Mouse (Mus musculus): ENCODE measurements around the gene Thada.

Gene Thada

DNA sequence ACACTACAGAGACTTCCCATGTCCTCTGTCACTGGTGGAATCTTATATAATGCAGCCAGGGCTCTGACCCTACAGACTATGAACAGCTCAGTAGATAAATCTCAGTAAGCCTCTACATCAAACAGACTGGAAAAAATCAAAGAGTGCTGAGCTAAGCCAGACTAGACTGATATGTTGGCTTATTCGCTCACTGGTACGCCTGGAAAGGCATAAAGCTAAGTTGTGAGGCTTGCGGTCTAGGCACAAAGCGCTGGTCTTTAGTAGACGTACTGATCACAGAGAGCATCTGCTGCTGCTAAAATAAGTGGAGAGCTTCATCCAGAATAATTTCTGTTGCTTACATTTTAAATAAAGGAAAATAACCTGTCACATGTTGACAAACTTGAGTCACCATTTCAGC, 95.6 kb downstream of the Thada start:
- DNase-seq (ENCODE audit: low read depth, low spot score) = no peak

GRCm38 (mm10) chr17:84369769-84370168, 96.2 kb downstream of the Thada start:
- no peak for DNase-seq (ENCODE audit: low read depth, low spot score)

DNA sequence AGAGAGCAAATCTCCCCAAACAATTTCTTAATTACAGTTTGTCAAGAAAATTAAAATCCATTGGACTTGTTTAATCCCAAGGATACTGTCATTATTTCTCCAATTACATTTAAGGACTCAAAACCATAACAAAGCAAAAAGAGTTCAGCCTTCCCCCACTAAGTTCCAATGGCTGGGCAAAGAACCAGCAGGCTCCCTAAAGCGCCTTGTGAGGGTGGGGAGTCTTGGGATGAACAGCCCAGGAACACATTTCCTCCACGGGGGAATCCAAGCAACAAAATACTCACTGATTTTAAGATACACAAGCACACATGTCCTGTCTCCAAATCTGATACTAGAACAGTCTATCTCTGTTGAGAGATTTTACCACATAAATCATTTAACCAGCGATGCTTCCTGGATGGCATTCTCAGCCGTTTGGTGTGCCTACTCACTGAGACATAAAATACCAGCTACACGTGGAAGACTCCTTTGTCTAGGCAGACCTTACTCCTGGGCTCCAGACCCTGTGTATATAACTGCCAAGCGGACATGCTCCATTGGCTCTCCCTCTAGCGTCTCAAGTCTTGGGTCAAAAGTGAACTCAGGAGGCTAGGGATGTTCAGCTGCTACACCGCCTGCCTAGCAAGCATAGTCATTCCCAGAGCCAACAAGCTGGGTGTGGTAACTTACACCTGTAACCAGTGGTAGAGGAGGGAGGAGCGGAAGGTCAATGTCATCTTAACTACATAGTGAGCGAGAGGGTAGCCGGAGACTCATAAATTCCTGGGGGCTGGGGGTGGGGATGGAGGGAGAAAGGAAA, 97.6 kb downstream of the Thada start:
- DNase-seq (ENCODE audit: low read depth, low spot score) = peak; percentile 47

DNA sequence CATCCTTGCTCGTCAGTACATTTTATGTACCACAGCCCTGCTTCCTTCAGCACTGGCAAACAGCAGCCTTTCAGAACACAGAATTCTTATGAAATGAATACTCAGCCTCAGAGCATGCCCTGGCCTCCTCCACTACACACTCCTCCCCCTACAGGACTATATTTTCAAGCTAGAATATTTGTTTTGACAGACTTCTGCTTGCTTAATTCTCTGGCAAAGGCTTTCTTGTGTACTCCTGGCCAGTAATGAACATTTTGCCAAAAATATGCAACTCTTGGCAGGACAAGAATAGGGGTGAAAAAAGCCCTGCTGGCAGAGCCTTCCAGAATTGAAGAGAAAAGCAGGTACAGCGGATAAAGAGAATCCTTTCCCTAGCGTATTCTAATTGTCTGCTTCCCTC, 98.3 kb downstream of the Thada start:
- DNase-seq (ENCODE audit: low read depth, low spot score) = no peak

DNA sequence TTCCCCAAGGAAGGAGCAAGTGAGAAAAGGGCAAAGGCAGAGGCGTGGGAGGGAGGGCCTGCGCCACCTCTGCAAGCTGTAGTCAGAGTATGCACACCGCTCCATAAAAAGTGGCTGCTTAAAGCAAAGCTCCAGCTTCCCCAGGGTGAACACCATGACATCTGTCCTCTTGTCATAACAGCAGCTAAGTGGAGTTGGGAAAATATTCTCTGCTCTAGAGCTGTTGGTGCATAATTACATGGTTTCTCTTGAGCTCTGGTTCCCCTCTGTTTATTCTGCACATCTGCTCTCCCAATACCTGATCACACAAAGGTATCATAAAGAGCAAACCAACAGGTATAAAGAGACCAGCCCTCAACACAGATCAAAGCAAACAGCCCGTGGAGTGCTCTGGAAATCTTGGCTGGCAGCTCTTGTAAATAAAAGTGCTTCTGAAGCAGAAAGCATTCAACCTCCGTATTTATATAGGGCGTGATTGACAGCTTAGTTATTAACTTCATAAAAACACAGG, 100.2 kb downstream of the Thada start:
- no peak for DNase-seq (ENCODE audit: low read depth, low spot score)

DNA sequence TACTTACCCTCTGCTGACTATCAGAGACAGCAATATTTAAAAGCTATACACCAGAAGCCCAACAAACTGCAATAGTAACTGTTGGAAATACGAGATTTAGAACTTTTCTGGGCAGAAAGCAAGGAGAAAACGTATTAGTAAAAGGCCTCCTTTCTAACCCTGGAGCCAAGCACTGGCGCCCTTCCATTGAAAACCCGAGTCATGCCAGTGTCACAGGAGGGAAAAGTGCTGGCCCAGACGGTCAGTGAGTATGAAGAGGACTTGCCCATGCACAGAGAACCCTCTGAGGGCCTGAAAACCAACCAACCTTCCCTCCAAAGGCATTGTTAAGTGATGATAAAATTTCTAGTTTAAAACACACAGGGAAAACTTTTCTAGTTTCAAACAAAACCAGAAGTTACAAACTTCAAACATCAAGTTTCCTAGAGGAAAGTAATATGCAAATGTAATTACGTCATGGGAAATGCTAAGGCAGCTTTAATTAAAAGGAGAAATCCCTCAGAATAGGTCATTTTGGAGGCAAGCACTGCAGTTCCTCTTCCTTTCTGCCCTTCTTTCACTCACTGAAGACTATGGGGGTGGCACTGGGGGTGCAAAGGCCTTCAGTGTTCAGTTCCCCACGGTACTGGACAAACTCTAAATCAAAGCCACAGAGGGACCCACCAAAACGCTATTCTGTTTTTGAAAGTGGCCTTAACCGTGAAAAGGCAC, 100.8 kb downstream of the Thada start:
- no peak for DNase-seq (ENCODE audit: low read depth, low spot score)

DNA sequence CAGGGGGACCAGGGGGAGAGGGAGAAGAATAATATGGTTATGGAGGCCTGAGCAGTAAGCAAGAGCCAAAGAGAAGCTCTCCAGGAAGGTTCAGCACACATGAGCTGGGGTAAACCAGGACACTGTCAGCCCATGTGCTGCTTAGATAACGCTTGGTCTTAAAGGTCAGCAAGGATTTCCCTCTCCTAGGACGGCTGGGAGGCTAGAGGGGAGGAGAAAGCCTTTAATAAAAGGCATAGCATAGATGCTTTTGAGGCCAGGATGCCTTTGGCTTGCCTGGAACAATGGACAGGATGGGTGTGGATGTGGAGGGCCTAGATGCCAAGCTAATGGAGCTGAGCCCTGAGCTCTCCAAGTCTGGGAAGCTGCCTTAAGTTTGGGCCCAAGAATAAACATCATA, 102.6 kb downstream of the Thada start:
- peak; percentile 50 for DNase-seq (ENCODE audit: low read depth, low spot score)

DNA sequence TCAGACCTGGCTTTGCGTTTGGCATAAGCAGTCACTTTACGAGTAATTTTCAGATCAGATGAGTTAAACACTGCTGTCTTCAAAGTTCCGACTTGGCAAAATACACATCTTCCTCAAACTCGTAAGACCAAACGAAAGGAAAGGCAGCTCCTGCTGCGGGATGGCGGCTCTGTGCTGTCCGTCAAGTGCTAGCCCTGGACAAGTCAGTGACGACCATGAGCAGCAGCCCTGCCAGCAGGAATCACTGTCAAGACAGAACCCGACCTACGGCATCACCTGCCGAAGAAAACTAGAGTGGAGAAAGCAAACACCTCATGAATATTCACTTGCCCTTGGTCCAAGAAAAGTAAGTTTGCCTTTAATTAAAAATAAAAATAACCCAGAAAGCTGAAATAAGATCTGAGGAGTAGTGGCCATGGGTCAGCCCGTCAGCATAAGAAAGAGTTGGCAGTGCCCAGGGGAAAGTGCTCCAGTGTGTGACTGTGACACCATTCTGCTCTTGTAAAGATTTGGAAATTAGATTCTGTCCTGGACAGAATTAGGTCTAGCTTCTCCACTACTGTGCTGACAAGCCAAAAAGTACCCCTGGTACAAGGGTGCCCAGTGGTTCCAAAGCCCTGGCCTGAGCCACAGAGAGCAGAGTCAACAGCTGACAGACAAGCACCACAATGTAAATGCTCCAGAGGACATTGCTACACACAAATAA, 103.3 kb downstream of the Thada start:
- no peak for DNase-seq (ENCODE audit: low read depth, low spot score)

DNA sequence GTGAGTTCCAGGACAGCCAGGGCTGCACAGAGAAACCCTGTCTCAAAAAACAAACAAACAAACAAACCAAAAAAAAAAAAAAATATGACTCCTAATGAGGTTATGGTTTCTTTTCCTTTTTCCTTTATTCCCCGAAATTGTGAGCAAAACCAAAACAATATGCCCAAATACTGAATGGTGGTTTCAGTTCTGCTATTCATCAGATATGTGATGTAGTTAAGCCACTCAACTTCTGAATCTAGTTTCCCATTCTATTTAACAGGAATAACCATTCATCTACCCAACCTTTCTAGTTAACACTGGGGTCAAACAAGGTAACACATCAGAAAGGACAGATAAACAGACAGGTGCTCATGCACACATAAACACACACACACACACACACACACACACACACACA, 105.0 kb downstream of the Thada start:
- no peak for DNase-seq (ENCODE audit: low read depth, low spot score)

DNA sequence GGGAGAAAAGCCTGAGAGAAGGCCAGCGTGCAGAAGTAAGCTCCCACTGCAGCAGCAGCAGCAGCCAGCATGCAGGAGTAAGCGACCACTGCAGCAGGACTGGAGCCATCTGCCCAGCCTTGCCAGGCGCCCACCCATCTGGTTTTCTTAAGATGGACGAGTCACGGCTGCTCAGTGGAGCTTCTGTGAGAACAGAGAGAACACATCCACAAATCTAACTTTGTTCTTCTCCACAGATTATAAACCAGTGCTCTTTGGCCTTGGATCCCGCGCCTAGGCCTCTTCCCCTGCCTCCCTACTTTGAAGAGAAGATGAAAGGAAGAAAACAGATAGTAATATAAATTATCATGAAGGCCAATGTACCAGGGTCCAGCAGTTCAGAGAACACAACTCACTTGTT, 106.2 kb downstream of the Thada start:
- DNase-seq (ENCODE audit: low read depth, low spot score) = no peak

- no peak for DNase-seq (ENCODE audit: low read depth, low spot score)
These were observed 106.9 kb downstream of the Thada start for GRCm38 (mm10) chr17:84358951-84359644.

GRCm38 (mm10) chr17:84357776-84358175, 108.2 kb downstream of the Thada start:
- no peak for DNase-seq (ENCODE audit: low read depth, low spot score)

GRCm38 (mm10) chr17:84356056-84356887, 109.7 kb downstream of the Thada start:
- no peak for DNase-seq (ENCODE audit: low read depth, low spot score)

- DNase-seq (ENCODE audit: low read depth, low spot score) = peak; percentile 87
These were observed 111.0 kb downstream of the Thada start for GRCm38 (mm10) chr17:84355006-84355405.

- no peak for DNase-seq (ENCODE audit: low read depth, low spot score)
These were observed 112.1 kb downstream of the Thada start for GRCm38 (mm10) chr17:84353902-84354311.

GRCm38 (mm10) chr17:84353224-84353901, 112.6 kb downstream of the Thada start:
- DNase-seq (ENCODE audit: low read depth, low spot score) = no peak

GRCm38 (mm10) chr17:84352790-84353154, 113.2 kb downstream of the Thada start:
- DNase-seq (ENCODE audit: low read depth, low spot score) = no peak

- DNase-seq (ENCODE audit: low read depth, low spot score) = no peak
These were observed 113.9 kb downstream of the Thada start for GRCm38 (mm10) chr17:84351912-84352789.

GRCm38 (mm10) chr17:84351276-84351675, 114.7 kb downstream of the Thada start:
- peak; percentile 97 for DNase-seq (ENCODE audit: low read depth, low spot score)
